Mouse (Mus musculus) kidney, embryonic 14.5 days (tissue): ENCODE data around the gene Celf5. TPM values are rescaled to one million over a fixed set of nuclear protein-coding genes. Genes with fewer than 3 reads are reported as not detected.

Experiments used
- ATAC-seq: fragments of 200-750 bp; cut with Nextera tagmentation; 2 replicates; pipeline ENCODE4 v1.8.0; 2017; ENCODE audit warnings: moderate number of reproducible peaks, mild to moderate bottlenecking, moderate TSS enrichment, moderate library complexity; ENCODE audit not compliant: low FRiP score, low TSS enrichment
- H3K27ac ChIP-seq: fragments of 300-500 bp; sonication (generic); 2 replicates; pipeline ENCODE4 v1.5.1; 2014; ENCODE audit warnings: low read depth, mild to moderate bottlenecking, low read length, moderate library complexity, mixed read lengths
- H3K27me3 ChIP-seq: fragments of 300-500 bp; sonication (generic); 2 replicates; pipeline ENCODE4 v1.6.1; 2014; ENCODE audit warnings: mild to moderate bottlenecking, low read length; ENCODE audit not compliant: control insufficient read depth, insufficient read depth
- H3K36me3 ChIP-seq: fragments of 300-500 bp; sonication (generic); 2 replicates; pipeline ENCODE4 v1.6.1; 2014; ENCODE audit warnings: low read length, mixed read lengths; ENCODE audit not compliant: control insufficient read depth, insufficient read depth
- H3K4me1 ChIP-seq: fragments of 300-500 bp; sonication (generic); 2 replicates; pipeline ENCODE4 v1.6.1; 2014; ENCODE audit warnings: low read length, mixed read lengths; ENCODE audit not compliant: control insufficient read depth, insufficient read depth
- H3K4me2 ChIP-seq: fragments of 300-500 bp; sonication (generic); replicated peaks from 2 replicates; pipeline ENCODE4 v1.6.1; 2014; ENCODE audit warnings: low read depth, mild to moderate bottlenecking, low read length
- H3K4me3 ChIP-seq: fragments of 300-500 bp; sonication (generic); 2 replicates; pipeline ENCODE4 v1.5.1; 2014; ENCODE audit warnings: mild to moderate bottlenecking, low read length
- H3K9ac ChIP-seq: fragments of 300-500 bp; sonication (generic); 2 replicates; pipeline ENCODE4 v1.6.1; 2014; ENCODE audit warnings: low read depth, mild to moderate bottlenecking, low read length, moderate library complexity
- H3K9me3 ChIP-seq: fragments of 300-500 bp; sonication (generic); 2 replicates; pipeline ENCODE4 v1.6.1; 2016; ENCODE audit warnings: low read length; ENCODE audit not compliant: control insufficient read depth
- WGBS: fragments of 180-500 bp; shearing (Covaris S2); extraction: QIAGEN DNeasy Blood & Tissue Kit; methylation state at CpG from one replicate; pipeline ENCODE4 v1.1.7; 2014; 5-methylcytosine and 5-hydroxymethylcytosine counted together
- polyA plus RNA-seq: library from polyadenylated mRNA; unstranded; fragments of >200 nt; fragmentation: Nextera tagmentation; extraction: Ambion mirVana; gene quantifications from 2 replicates; pipeline ENCODE4 v1.2.1, GENCODE M21; 2014

Gene Celf5
- polyA plus RNA-seq, 1 experiment from 2014 or later = 0.28 TPM

- Histone ChIP-seq H3K9me3 (no peaks in the 10 kb centered on the region), H3K27ac (peak overlapping the region; percentile 69; the same call in 1 of the 2 replicates), H3K4me2 (peak overlapping the region; percentile 63), H3K27me3 (no peaks in the 10 kb centered on the region), H3K4me1 (peaks cover 22% of the 10 kb centered on the region), H3K4me3 (peak overlapping the region; percentile 71), H3K9ac (peak overlapping the region; percentile 79), H3K36me3 (peaks cover 9% of the 10 kb centered on the region; the same call in 1 of the 2 replicates)
- 2% methylated on average over 25 of the region's 25 CpGs for WGBS
- ATAC-seq = peak; percentile 28
Observed at GRCm38 (mm10) chr10:81424246-81425051, 58.1 kb downstream of the Celf5 start.

- peaks cover 9% of the 10 kb centered on the region; the same call in 1 of the 2 replicates for H3K36me3 ChIP-seq
- peak overlapping the region; percentile 63 for H3K4me2 ChIP-seq
- H3K4me1 ChIP-seq = peaks cover 23% of the 10 kb centered on the region
- H3K27me3 ChIP-seq = no peaks in the 10 kb centered on the region
- no peak for ATAC-seq
- WGBS = 62% methylated on average over 4 of the region's 4 CpGs
- H3K4me3 ChIP-seq = peak overlapping the region; percentile 71; the same call in 1 of the 2 replicates
- peak overlapping the region; percentile 79; the same call in 1 of the 2 replicates for H3K9ac ChIP-seq
- H3K9me3 ChIP-seq = no peaks in the 10 kb centered on the region
- H3K27ac ChIP-seq = peak overlapping the region; percentile 69; the same call in 1 of the 2 replicates
Observed at GRCm38 (mm10) chr10:81423476-81424245, 58.8 kb downstream of the Celf5 start.

- Histone ChIP-seq H3K4me3 (no peak overlapping the region), H3K9me3 (no peaks in the 10 kb centered on the region), H3K27ac (no peak overlapping the region), H3K27me3 (no peaks in the 10 kb centered on the region), H3K36me3 (peaks cover 9% of the 10 kb centered on the region; the same call in 1 of the 2 replicates), H3K4me2 (no peak overlapping the region), H3K9ac (no peak overlapping the region), H3K4me1 (peaks cover 26% of the 10 kb centered on the region)
- no peak for ATAC-seq
- 80% methylated on average over 3 of the region's 3 CpGs for WGBS
Observed at GRCm38 (mm10) chr10:81422661-81423217, 59.8 kb downstream of the Celf5 start.

- H3K36me3 ChIP-seq = peaks cover 9% of the 10 kb centered on the region; the same call in 1 of the 2 replicates
- no peaks in the 10 kb centered on the region for H3K9me3 ChIP-seq
- no peak overlapping the region for H3K9ac ChIP-seq
- peaks cover 31% of the 10 kb centered on the region for H3K4me1 ChIP-seq
- no peak overlapping the region for H3K4me3 ChIP-seq
- H3K27me3 ChIP-seq = no peaks in the 10 kb centered on the region
- WGBS = 75% methylated on average over 6 of the region's 6 CpGs
- no peak overlapping the region for H3K27ac ChIP-seq
- no peak for ATAC-seq
- H3K4me2 ChIP-seq = no peak overlapping the region
Observed at GRCm38 (mm10) chr10:81422191-81422590, 60.3 kb downstream of the Celf5 start.

GRCm38 (mm10) chr10:81421797-81422100, 60.8 kb downstream of the Celf5 start:
- Histone ChIP-seq H3K4me3 (no peak overlapping the region), H3K9me3 (no peaks in the 10 kb centered on the region), H3K4me2 (no peak overlapping the region), H3K9ac (no peak overlapping the region), H3K27ac (no peak overlapping the region), H3K27me3 (no peaks in the 10 kb centered on the region), H3K4me1 (peaks cover 35% of the 10 kb centered on the region), H3K36me3 (peaks cover 9% of the 10 kb centered on the region; the same call in 1 of the 2 replicates)
- WGBS = 74% methylated on average over 5 of the region's 5 CpGs
- ATAC-seq = no peak

- no peaks in the 10 kb centered on the region for H3K27me3 ChIP-seq
Observed at GRCm38 (mm10) chr10:81421041-81421796, 61.3 kb downstream of the Celf5 start.

GRCm38 (mm10) chr10:81420191-81420767, 62.2 kb downstream of the Celf5 start:
- Histone ChIP-seq H3K4me3 (no peak overlapping the region), H3K27ac (no peak overlapping the region), H3K36me3 (peaks cover 9% of the 10 kb centered on the region; the same call in 1 of the 2 replicates), H3K9ac (no peak overlapping the region), H3K27me3 (no peaks in the 10 kb centered on the region), H3K4me1 (peaks cover 40% of the 10 kb centered on the region), H3K9me3 (no peaks in the 10 kb centered on the region), H3K4me2 (no peak overlapping the region)
- no peak for ATAC-seq
- WGBS = 88% methylated on average over 40 of the region's 40 CpGs

More at GRCm38 (mm10) chr10:81421041-81421796, 61.3 kb downstream of the Celf5 start:
- Histone ChIP-seq H3K36me3 (peaks cover 9% of the 10 kb centered on the region; the same call in 1 of the 2 replicates), H3K4me1 (peaks cover 39% of the 10 kb centered on the region), H3K9ac (no peak overlapping the region), H3K27ac (no peak overlapping the region), H3K4me2 (no peak overlapping the region), H3K9me3 (no peaks in the 10 kb centered on the region), H3K4me3 (no peak overlapping the region)
- WGBS = 71% methylated on average over 4 of the region's 4 CpGs
- no peak for ATAC-seq
